Mouse (Mus musculus): ENCODE data around the gene Ttc41. TPM values are rescaled to one million over a fixed set of nuclear protein-coding genes. Genes with fewer than 3 reads are reported as not detected.
A peak's percentile ranks its signal among the peaks of the same experiment; 100 is the strongest.

Gene Ttc41
- polyA plus RNA-seq, 2 experiments, result 0.98 to 2.5 TPM

- DNase-seq (ENCODE audit: low spot score), result no peak
- Histone ChIP-seq H3K27me3 (ENCODE audit: control insufficient read depth, insufficient read depth, low read length) (no peaks in the 10 kb centered on the region), H3K4me3 (replicated peaks; ENCODE audit: low read length) (no peak overlapping the region), H3K27ac (replicated peaks; ENCODE audit: low read depth, low read length) (no peak overlapping the region), H3K4me2 (replicated peaks; ENCODE audit: low read depth, low read length, severe bottlenecking) (no peak overlapping the region), H3K36me3 (ENCODE audit: control insufficient read depth, insufficient read depth, low read length) (no peaks in the 10 kb centered on the region), H3K4me1 (ENCODE audit: control insufficient read depth, insufficient read depth, low read length) (no peaks in the 10 kb centered on the region), H3K9me3 (ENCODE audit: control insufficient read depth, low read length) (no peaks in the 10 kb centered on the region), H3K9ac (ENCODE audit: low read depth, low read length, severe bottlenecking) (no peak overlapping the region)
- ATAC-seq (ENCODE audit: low FRiP score, low read depth), result no peak
- TF ChIP-seq POLR2A (IDR thresholded peaks at IDR 0.05; ENCODE audit: borderline replicate concordance, extremely low read depth, insufficient read depth, insufficient read length), result no peak
- WGBS, result 58% methylated on average over 4 of the region's 4 CpGs
Measured at GRCm38 (mm10) chr10:86769797-86770196, 64.2 kb downstream of the Ttc41 start.

GRCm38 (mm10) chr10:86771701-86772100 is 66.1 kb downstream of the Ttc41 start:
- H3K9ac ChIP-seq (ENCODE audit: low read depth, low read length, severe bottlenecking), result no peak overlapping the region
- H3K27ac ChIP-seq (replicated peaks; ENCODE audit: low read depth, low read length), result no peak overlapping the region
- no peak for TF ChIP-seq POLR2A (IDR thresholded peaks at IDR 0.05; ENCODE audit: borderline replicate concordance, extremely low read depth, insufficient read depth, insufficient read length)
- no peaks in the 10 kb centered on the region for H3K4me1 ChIP-seq (ENCODE audit: control insufficient read depth, insufficient read depth, low read length)
- H3K4me2 ChIP-seq (replicated peaks; ENCODE audit: low read depth, low read length, severe bottlenecking), result no peak overlapping the region
- DNase-seq (ENCODE audit: low spot score) (no peak), ATAC-seq (ENCODE audit: low FRiP score, low read depth) (no peak)
- WGBS, result 71% methylated on average over 5 of the region's 5 CpGs
- no peak overlapping the region for H3K4me3 ChIP-seq (replicated peaks; ENCODE audit: low read length)
- no peaks in the 10 kb centered on the region for H3K36me3 ChIP-seq (ENCODE audit: control insufficient read depth, insufficient read depth, low read length)
- no peaks in the 10 kb centered on the region for H3K9me3 ChIP-seq (ENCODE audit: control insufficient read depth, low read length)
- no peaks in the 10 kb centered on the region for H3K27me3 ChIP-seq (ENCODE audit: control insufficient read depth, insufficient read depth, low read length)

- no peak overlapping the region for H3K4me2 ChIP-seq (replicated peaks; ENCODE audit: low read depth, low read length, severe bottlenecking)
- TF ChIP-seq POLR2A (IDR thresholded peaks at IDR 0.05; ENCODE audit: borderline replicate concordance, extremely low read depth, insufficient read depth, insufficient read length), result no peak
- H3K27me3 ChIP-seq (ENCODE audit: control insufficient read depth, insufficient read depth, low read length), result no peaks in the 10 kb centered on the region
- no peak overlapping the region for H3K27ac ChIP-seq (replicated peaks; ENCODE audit: low read depth, low read length)
- 52% methylated on average over 6 of the region's 6 CpGs for WGBS
- no peak for ATAC-seq (ENCODE audit: low FRiP score, low read depth)
- peak; percentile 10 for DNase-seq (ENCODE audit: low spot score)
- no peak overlapping the region for H3K4me3 ChIP-seq (replicated peaks; ENCODE audit: low read length)
- H3K36me3 ChIP-seq (ENCODE audit: control insufficient read depth, insufficient read depth, low read length), result no peaks in the 10 kb centered on the region
- H3K4me1 ChIP-seq (ENCODE audit: control insufficient read depth, insufficient read depth, low read length), result no peaks in the 10 kb centered on the region; the same call in 1 of the 2 replicates
- no peak overlapping the region for H3K9ac ChIP-seq (ENCODE audit: low read depth, low read length, severe bottlenecking)
- no peaks in the 10 kb centered on the region for H3K9me3 ChIP-seq (ENCODE audit: control insufficient read depth, low read length)
Measured at GRCm38 (mm10) chr10:86772231-86772631, 66.6 kb downstream of the Ttc41 start.

- no peak for TF ChIP-seq POLR2A (IDR thresholded peaks at IDR 0.05; ENCODE audit: borderline replicate concordance, extremely low read depth, insufficient read depth, insufficient read length)
- Histone ChIP-seq H3K4me1 (ENCODE audit: control insufficient read depth, insufficient read depth, low read length) (peaks cover 6% of the 10 kb centered on the region), H3K27ac (replicated peaks; ENCODE audit: low read depth, low read length) (no peak overlapping the region), H3K4me3 (replicated peaks; ENCODE audit: low read length) (no peak overlapping the region), H3K4me2 (replicated peaks; ENCODE audit: low read depth, low read length, severe bottlenecking) (no peak overlapping the region), H3K9ac (ENCODE audit: low read depth, low read length, severe bottlenecking) (no peak overlapping the region), H3K27me3 (ENCODE audit: control insufficient read depth, insufficient read depth, low read length) (no peaks in the 10 kb centered on the region), H3K36me3 (ENCODE audit: control insufficient read depth, insufficient read depth, low read length) (no peaks in the 10 kb centered on the region), H3K9me3 (ENCODE audit: control insufficient read depth, low read length) (no peaks in the 10 kb centered on the region)
- DNase-seq (ENCODE audit: low spot score) (no peak), ATAC-seq (ENCODE audit: low FRiP score, low read depth) (no peak)
- WGBS, result 14% methylated on average over 4 of the region's 4 CpGs
Measured at GRCm38 (mm10) chr10:86773360-86773759, 67.7 kb downstream of the Ttc41 start.

GRCm38 (mm10) chr10:86776281-86776680 is 70.7 kb downstream of the Ttc41 start:
- no peak overlapping the region for H3K4me2 ChIP-seq (replicated peaks; ENCODE audit: low read depth, low read length, severe bottlenecking)
- H3K4me3 ChIP-seq (replicated peaks; ENCODE audit: low read length), result no peak overlapping the region
- WGBS, result 54% methylated on average over 9 of the region's 9 CpGs
- H3K36me3 ChIP-seq (ENCODE audit: control insufficient read depth, insufficient read depth, low read length), result no peaks in the 10 kb centered on the region
- no peak overlapping the region for H3K9ac ChIP-seq (ENCODE audit: low read depth, low read length, severe bottlenecking)
- no peak for ATAC-seq (ENCODE audit: low FRiP score, low read depth)
- H3K27me3 ChIP-seq (ENCODE audit: control insufficient read depth, insufficient read depth, low read length), result 0 out of 2 replicates have a peak, but pooled peaks cover 4% of the 10 kb centered on the region
- no peak for DNase-seq (ENCODE audit: low spot score)
- TF ChIP-seq POLR2A (IDR thresholded peaks at IDR 0.05; ENCODE audit: borderline replicate concordance, extremely low read depth, insufficient read depth, insufficient read length), result no peak
- no peak overlapping the region for H3K27ac ChIP-seq (replicated peaks; ENCODE audit: low read depth, low read length)
- H3K9me3 ChIP-seq (ENCODE audit: control insufficient read depth, low read length), result no peaks in the 10 kb centered on the region
- H3K4me1 ChIP-seq (ENCODE audit: control insufficient read depth, insufficient read depth, low read length), result peaks cover 12% of the 10 kb centered on the region
